Mouse (Mus musculus) embryonic fibroblast, embryonic 13.5 days (primary cell): ENCODE measurements around the gene Lcmt2. TPM values are rescaled to one million over a fixed set of nuclear protein-coding genes. Genes with fewer than 3 reads are reported as not detected.
A peak's percentile ranks its signal among the peaks of the same experiment; 100 is the strongest.
"Not testable (repeated sequence)": the region's sequence is repeated elsewhere in the genome, so short reads cannot be mapped to it uniquely, and the experiment has no call there.

Experiments used
- H3K27ac ChIP-seq: 2 replicates; pipeline ENCODE4 v1.5.1; 2012; ENCODE audit warnings: low read length, control low read depth, inconsistent platforms; ENCODE audit not compliant: insufficient read depth
- H3K4me1 ChIP-seq: 2 replicates; pipeline ENCODE4 v1.6.1; 2011; ENCODE audit warnings: low read length; ENCODE audit not compliant: control insufficient read depth, insufficient read depth
- H3K4me3 ChIP-seq: 2 replicates; pipeline ENCODE4 v1.5.1; 2011; ENCODE audit warnings: mild to moderate bottlenecking, control low read depth, low read length; ENCODE audit not compliant: insufficient read depth
- CTCF ChIP-seq: IDR thresholded peaks from 2 replicates; pipeline ENCODE4 v1.5.1; 2011; ENCODE audit warnings: mild to moderate bottlenecking, control low read depth, low read length, moderate library complexity, borderline replicate concordance; ENCODE audit not compliant: insufficient read depth
- POLR2A ChIP-seq: IDR thresholded peaks from 2 replicates; pipeline ENCODE4 v1.6.1; 2011; ENCODE audit warnings: low read depth, mild to moderate bottlenecking, control low read depth, low read length, moderate library complexity
- polyA plus RNA-seq: library from polyadenylated mRNA; stranded (reverse); fragments of >200 nt; gene quantifications from 2 replicates; pipeline ENCODE4 v1.2.4, GENCODE M21; 2011; ENCODE audit warnings: low read depth; ENCODE audit not compliant: missing spikeins, insufficient read length

Gene Lcmt2
- polyA plus RNA-seq, 1 experiment: 5.5 TPM

DNA sequence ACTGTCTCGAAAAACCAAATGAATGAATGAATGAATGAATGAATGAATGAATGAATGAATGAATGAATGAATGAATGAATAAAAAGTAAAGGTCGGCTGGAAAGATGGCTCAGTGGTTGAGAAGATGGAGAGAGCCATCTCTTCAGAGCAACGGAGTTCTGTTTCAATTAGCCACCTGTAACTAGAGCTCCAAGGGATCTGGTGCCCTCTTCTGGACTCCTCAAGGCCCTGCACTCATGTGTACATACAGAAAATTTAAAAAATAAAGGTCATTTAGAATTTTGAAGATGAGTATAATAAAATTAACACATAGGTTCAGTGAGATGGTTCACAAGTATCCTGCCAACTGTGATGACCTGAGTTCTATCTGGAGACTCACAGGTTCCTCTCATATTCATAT, 12.6 kb upstream of the Lcmt2 start:
- Histone ChIP-seq H3K4me3 (no peak overlapping the region), H3K27ac (no peak overlapping the region), H3K4me1 (no peaks in the 10 kb centered on the region)
- TF ChIP-seq POLR2A (no peak), CTCF (no peak)

DNA sequence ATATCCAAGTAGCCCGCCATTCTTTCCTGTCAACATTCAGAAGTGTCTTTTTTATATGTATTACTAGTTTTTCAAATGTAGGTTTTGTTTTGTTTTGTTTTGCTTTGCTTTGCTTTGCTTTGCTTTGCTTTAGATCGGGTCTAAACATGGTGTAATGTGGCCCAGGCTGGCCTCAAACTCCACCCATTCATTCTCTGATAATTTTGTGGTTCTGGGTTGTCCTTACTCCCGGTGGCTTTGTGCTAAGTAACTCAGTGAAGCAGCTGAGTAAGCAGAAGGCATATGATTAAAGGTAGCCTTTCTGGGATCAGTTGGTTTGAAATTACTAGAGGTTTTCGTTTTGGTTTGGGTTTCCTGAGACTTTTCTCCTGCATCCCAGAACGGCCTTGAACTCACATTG, 9.2 kb upstream of the Lcmt2 start:
- H3K4me3 ChIP-seq: no peak overlapping the region
- H3K4me1 ChIP-seq: no peaks in the 10 kb centered on the region
- TF ChIP-seq POLR2A (no peak), CTCF (no peak)
- H3K27ac ChIP-seq: no peak overlapping the region

DNA sequence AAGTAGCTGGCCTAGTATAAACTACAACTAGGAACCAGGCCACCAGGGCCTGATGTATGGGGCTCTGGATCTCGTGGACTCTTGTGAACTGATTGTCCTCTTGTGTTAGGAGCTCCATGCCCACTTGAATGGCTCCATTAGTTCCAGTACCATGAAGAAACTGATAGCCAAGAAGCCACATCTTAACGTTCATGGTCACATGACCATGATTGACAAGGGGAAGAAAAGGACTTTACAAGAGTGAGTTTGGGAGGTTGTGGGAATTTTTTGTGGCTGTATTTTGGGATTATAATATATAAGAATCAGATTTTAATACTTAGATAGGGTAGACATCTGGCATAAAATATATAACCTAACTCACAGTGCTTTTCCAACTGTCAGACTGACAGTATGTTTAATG, 2.0 kb upstream of the Lcmt2 start:
- Histone ChIP-seq H3K4me3 (no peak overlapping the region), H3K27ac (no peak overlapping the region), H3K4me1 (peaks cover 2% of the 10 kb centered on the region)
- TF ChIP-seq POLR2A (no peak), CTCF (no peak)

DNA sequence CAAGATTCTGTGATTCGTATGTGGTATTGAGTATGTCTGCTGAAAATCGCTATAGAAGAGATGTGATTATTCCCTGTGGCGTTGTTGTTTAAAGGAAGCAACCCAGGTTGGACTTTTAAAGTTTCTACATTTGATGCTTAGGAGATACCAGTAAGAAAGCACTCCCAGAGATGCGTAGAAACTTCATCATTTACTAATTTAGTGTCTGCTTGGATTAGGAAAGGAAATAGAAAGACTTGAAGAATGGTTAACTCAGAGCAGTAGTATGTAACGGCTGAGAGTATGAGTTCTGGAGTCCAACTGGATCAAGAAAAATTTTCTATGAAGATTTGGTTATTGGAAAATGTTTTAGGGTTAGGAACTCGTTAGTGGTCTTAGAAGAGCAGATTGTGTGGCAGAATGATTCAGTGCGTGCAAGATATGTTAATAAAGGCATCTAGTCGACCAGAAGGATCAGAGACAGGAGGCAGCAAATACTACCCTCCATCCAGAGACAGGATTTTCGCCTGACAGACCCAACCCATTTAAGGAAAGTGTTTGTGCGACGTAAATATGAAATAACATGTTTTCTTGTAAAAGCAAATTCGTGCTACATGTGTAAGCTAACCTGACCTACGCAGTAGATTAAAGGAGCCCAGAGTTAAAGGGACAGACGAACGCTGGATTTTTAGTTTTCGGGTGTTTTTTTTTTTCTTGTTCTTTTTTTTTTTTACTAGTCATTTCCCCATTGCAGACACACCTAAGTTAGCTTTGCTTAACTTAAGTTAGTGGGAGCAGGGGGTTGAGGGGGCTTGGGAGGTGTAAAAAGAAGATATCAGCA, 973 bp upstream of the Lcmt2 start:
- H3K4me1 ChIP-seq: peaks cover 2% of the 10 kb centered on the region
- no peak for TF ChIP-seq CTCF
- no peak for TF ChIP-seq POLR2A
- peak overlapping the region; percentile 79; the same call in 1 of the 2 replicates for H3K27ac ChIP-seq
- peak overlapping the region; percentile 63 for H3K4me3 ChIP-seq

DNA sequence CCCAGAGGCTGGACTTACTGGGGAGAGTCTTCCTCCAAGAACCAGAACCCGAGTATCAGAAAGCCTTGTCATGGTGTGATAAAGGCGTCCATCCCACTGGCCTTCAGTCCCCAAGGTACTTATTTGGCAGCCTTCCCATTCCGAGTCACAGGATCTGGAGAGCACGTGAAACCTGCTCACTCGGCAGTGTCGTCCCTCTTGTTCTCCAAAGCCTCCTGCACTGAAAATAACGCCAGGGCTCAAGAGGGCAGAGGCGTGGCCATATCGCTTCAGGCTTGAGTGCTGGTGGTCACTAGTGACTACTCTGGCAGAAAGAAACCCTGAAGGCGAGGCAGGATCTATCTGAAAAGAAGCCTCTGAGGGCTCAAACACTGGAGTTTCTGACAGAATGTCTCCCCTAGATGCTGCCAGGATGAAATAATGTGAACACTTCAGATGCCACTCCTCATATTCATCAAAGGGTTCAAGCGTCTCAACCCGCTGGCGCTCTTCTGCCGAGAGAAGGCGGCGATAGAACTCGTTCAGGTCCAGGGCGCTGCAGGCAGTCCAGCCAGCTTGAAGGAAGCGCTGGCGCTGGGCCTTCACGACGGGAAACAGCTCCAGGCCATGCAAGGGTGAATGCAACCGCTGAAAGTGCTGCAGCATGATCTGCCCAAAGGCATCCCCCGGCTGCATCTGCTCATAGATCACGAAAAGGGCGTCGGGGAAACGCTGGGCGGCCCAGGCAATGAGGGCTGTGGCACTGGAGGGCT, 1.0 kb downstream of the Lcmt2 start:
- Histone ChIP-seq H3K4me3 (peak overlapping the region; percentile 65), H3K27ac (peak overlapping the region; percentile 81), H3K4me1 (peaks cover 2% of the 10 kb centered on the region)
- TF ChIP-seq CTCF (no peak), POLR2A (no peak; the same call in 1 of the 2 replicates)

DNA sequence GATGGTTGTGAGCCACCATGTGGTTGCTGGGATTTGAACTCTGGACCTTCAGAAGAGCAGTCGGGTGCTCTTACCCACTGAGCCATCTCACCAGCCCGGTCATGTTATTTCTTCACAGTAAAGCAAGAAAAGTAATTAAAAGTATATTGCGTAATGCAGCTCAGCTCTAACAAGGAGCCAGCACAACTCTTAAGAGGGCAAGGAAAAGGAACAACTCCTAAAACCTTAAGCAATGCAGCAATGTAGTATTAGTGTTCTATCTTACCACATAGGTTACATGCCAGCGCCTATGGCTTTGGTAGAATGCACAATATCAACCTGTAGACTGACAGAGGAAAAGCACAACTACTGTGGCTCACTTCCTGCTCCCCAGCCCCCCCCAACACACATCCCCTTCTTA, 3.1 kb downstream of the Lcmt2 start:
- no peak for TF ChIP-seq CTCF
- no peak for TF ChIP-seq POLR2A
- H3K27ac ChIP-seq: no peak overlapping the region
- no peak overlapping the region for H3K4me3 ChIP-seq
- H3K4me1 ChIP-seq: peaks cover 2% of the 10 kb centered on the region

DNA sequence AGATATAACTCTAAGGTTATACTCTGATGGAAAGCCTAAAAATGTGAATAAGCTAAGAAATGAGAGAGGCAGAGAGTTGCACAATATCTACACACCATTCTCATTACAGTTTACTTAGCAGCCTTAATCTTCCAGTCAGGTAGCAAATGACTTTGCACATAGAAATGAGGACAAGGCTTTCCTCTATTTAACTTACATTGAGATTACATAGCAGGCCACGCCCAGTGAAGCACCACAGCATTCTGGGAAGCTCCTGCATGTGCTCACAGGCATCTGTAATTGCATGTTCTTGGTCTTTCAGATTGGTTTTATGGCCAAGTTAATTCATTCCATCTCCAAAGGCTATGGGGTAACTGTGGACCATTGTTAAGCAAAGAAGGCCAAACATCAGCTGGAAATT, 7.6 kb downstream of the Lcmt2 start:
- no peak overlapping the region for H3K27ac ChIP-seq
- TF ChIP-seq CTCF (no peak), POLR2A (no peak)
- H3K4me1 ChIP-seq: no peaks in the 10 kb centered on the region
- no peak overlapping the region for H3K4me3 ChIP-seq

DNA sequence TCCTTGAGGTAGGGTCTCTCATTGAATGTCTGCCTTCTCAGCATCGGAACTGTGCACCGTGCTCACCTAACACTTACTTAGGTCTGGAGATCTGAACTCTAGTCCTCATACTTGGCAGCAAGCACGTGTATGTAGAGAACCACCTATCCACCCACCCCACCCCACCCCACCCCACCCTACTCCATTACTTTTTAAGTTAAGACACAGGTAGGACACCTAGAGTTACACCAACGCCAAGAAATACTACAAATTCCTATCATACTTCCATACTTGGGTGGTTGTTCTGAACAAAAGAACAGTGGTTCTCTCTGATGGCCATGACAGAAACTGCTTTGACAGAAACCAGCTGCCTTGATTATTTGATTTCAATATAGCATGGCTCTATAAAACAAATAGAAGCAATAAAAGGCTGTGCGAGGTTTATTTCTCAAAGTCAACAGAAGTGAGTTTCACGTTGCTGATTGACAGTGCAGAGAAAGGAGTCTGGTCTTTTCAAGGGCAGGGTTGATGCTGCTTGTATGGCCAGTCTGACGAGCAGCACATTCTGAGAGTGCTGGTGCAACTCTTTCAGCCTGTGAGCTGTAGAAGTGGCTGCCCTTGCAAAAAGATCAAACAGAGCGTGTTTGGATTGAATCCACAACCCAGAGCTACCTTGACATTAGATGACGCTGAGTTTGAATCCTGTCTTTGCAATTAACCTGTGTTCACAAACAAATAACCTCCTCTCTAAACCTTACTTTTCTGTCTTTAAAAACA, 11.4 kb downstream of the Lcmt2 start:
- no peak overlapping the region for H3K4me3 ChIP-seq
- no peak for TF ChIP-seq POLR2A
- TF ChIP-seq CTCF: no peak
- H3K4me1 ChIP-seq: no peaks in the 10 kb centered on the region
- H3K27ac ChIP-seq: no peak overlapping the region

DNA sequence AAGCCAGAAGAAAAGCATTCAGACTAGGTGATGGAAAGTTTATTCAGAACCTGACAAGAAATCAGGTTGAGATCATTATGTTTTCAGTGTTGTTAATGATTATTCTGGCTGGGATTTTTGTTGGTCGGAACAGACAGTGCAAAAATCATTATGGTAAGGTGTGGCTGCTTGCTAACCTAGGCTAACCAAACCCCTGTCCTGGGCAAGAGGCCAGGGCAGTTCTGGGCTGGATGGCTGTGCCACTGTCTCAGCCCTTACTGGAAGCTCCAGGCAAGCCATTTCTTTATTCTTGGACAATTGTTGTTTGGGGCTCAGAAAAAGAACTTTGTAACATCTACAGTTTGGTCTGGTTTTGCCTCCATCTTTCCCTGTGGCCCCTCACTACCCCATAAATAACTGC, 12.9 kb downstream of the Lcmt2 start:
- Histone ChIP-seq H3K4me3 (no peak overlapping the region), H3K27ac (no peak overlapping the region), H3K4me1 (no peaks in the 10 kb centered on the region)
- TF ChIP-seq POLR2A: no peak
- no peak for TF ChIP-seq CTCF

DNA sequence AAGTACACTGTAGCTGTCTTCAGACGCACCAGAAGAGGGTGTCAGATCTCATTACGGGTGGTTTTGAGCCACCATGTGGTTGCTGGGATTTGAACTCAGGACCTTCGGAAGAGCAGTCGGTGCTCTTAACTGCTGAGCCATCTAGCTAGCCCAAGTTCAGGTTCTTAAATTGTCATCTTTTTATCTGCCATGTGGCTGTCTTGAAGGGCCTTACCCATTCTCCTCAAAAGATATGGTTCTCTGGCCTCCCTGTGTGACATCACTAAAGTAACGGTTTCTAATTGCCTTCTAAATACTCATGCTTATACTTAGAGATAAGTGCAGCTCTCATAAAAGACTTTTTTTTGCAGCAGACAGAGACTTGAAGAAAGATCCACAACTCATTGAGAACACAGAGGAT, 14.2 kb downstream of the Lcmt2 start:
- not testable (repeated sequence) for H3K4me1 ChIP-seq, H3K4me3 ChIP-seq, H3K27ac ChIP-seq
